Mouse (Mus musculus) cerebellum, adult 2 months (tissue): Measurements from ENCODE around the gene Cbr3.

Source experiments
- CTCF ChIP-seq: fragments of 200-500 bp; IDR thresholded peaks from 2 replicates; pipeline ENCODE4 v1.5.1; 2011; ENCODE audit warnings: low read depth, mild to moderate bottlenecking, control low read depth, low read length, moderate library complexity, borderline replicate concordance; ENCODE audit not compliant: insufficient read depth
- POLR2A ChIP-seq: fragments of 200-500 bp; IDR thresholded peaks from 2 replicates; pipeline ENCODE4 v1.6.1; 2011; ENCODE audit warnings: low read length, control low read depth, borderline replicate concordance; ENCODE audit not compliant: insufficient read depth

DNA sequence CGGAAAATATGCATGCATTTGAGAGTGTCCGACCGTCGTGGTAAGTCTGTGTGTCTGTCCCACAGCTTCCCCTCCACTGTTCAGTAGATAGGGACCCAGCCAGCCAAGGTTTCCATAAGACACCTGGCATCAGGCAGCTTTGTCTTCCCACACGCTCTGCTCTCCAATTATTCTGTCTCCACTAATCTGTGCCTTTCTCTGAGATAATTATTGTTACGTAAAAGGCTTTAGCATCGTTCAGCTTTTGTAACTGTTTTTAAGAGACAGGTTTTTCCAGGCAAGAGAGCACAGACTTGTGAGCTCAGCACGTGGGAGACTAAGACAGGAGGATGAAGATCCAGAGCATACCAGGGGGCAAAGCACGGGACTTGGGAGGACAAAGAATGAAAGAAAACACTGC, 3.9 kb upstream of the Cbr3 start:
- TF ChIP-seq CTCF, result no peak
- no peak for TF ChIP-seq POLR2A
